Mouse (Mus musculus) heart, postnatal 10 days (tissue): Measurements from ENCODE around the gene Exoc3l2. TPM values are rescaled to one million over a fixed set of nuclear protein-coding genes. Genes with fewer than 3 reads are reported as not detected.

Experiments used
- total RNA-seq, 2 experiments: library from RNA; stranded (reverse); gene quantifications; 2 replicates each; pipeline ENCODE4 v1.2.3; 2021

The Exoc3l2 gene
- total RNA-seq, 2 experiments from 2014 or later, result 0.81 to 1.0 TPM

Other genes with a start within 250 kb of the Exoc3l2 start
- gene Opa3, start 235.0 kb upstream of the Exoc3l2 start, total RNA-seq, result 10 to 100 TPM; 53.4 to 57.7 TPM
- gene Vasp, start 191.5 kb upstream of the Exoc3l2 start, total RNA-seq, result 10 to 100 TPM; 84.0 to 98.6 TPM
- gene Ppm1n, start 183.3 kb upstream of the Exoc3l2 start, total RNA-seq, result under 1 TPM in 1 of 2 experiments, not detected in 1; 0.67 TPM
- 10 to 100 TPM; 67.9 to 82.8 TPM for gene Rtn2, start 180.7 kb upstream of the Exoc3l2 start, total RNA-seq
- gene Fosb, start 153.3 kb upstream of the Exoc3l2 start, total RNA-seq, result under 1 TPM; 0.48 to 0.60 TPM
- gene Ercc1, start 118.6 kb upstream of the Exoc3l2 start, total RNA-seq, result 10 to 100 TPM; 40.1 to 43.2 TPM
- gene Cd3eap, start 103.8 kb upstream of the Exoc3l2 start, total RNA-seq, result 10 to 100 TPM in 1 of 2 experiments, 1 to 10 TPM in 1; 8.2 to 11.0 TPM
- gene Ppp1r13l, start 103.6 kb upstream of the Exoc3l2 start, total RNA-seq, result 10 to 100 TPM; 23.1 to 40.1 TPM
- gene Ercc2, start 81.3 kb upstream of the Exoc3l2 start, total RNA-seq, result 10 to 100 TPM; 10.3 to 12.3 TPM
- under 1 TPM; 0.26 to 0.55 TPM for gene Klc3, start 59.2 kb upstream of the Exoc3l2 start, total RNA-seq
- gene Ckm, start 58.6 kb upstream of the Exoc3l2 start, total RNA-seq, result 1,000 to 10,000 TPM; 3,255 to 3,362 TPM
- 10 to 100 TPM; 26.6 to 26.8 TPM for gene Mark4, start 4.5 kb upstream of the Exoc3l2 start, total RNA-seq
- gene Bloc1s3, start 45.0 kb downstream of the Exoc3l2 start, total RNA-seq, result 1 to 10 TPM; 2.3 to 3.2 TPM
- 10 to 100 TPM; 43.1 to 53.1 TPM for gene Trappc6a, start 45.1 kb downstream of the Exoc3l2 start, total RNA-seq
- gene Nkpd1, start 54.5 kb downstream of the Exoc3l2 start, total RNA-seq, result not detected
- gene Ppp1r37, start 99.7 kb downstream of the Exoc3l2 start, total RNA-seq, result 10 to 100 TPM; 43.1 to 46.2 TPM
- gene Zfp296, start 114.0 kb downstream of the Exoc3l2 start, total RNA-seq, result not detected
- 10 to 100 TPM; 54.5 to 58.0 TPM for gene Gemin7, start 114.3 kb downstream of the Exoc3l2 start, total RNA-seq
- gene Clasrp, start 141.2 kb downstream of the Exoc3l2 start, total RNA-seq, result 10 to 100 TPM; 24.1 to 29.5 TPM
- 10 to 100 TPM in 1 of 2 experiments, 1 to 10 TPM in 1; 9.4 to 12.0 TPM for gene Relb, start 166.1 kb downstream of the Exoc3l2 start, total RNA-seq
- 100 to 1,000 TPM in 1 of 2 experiments, 10 to 100 TPM in 1; 95.2 to 102 TPM for gene Clptm1, start 201.7 kb downstream of the Exoc3l2 start, total RNA-seq
- gene Apoc2, start 214.6 kb downstream of the Exoc3l2 start, total RNA-seq, result under 1 TPM in 1 of 2 experiments, not detected in 1; 0.60 TPM
- not detected for gene Gm44805, start 218.1 kb downstream of the Exoc3l2 start, total RNA-seq
- gene Apoc4, start 218.1 kb downstream of the Exoc3l2 start, total RNA-seq, result not detected
- gene Apoc1, start 229.3 kb downstream of the Exoc3l2 start, total RNA-seq, result 10 to 100 TPM in 1 of 2 experiments, 1 to 10 TPM in 1; 5.2 to 14.7 TPM
- 100 to 1,000 TPM; 268 to 276 TPM for gene Apoe, start 235.9 kb downstream of the Exoc3l2 start, total RNA-seq